Mouse (Mus musculus) CH12F3 (cell line): ENCODE results near the gene Atp2b1.
"Not testable (repeated sequence)": the region's sequence is repeated elsewhere in the genome, so short reads cannot be mapped to it uniquely, and the experiment has no call there.

Experiments used
- in situ Hi-C: fragments of 300-500 bp; cut with MboI; formaldehyde crosslinking; loops from 2 replicates; pipeline ENCODE4 v1.14.3; 2020; ENCODE audit warnings: low sequenced_read_pairs

Gene Atp2b1

GRCm38 (mm10) chr10:98960911-98961310, 46.7 kb downstream of the Atp2b1 start:
- in situ Hi-C loops, result no loop called here

DNA sequence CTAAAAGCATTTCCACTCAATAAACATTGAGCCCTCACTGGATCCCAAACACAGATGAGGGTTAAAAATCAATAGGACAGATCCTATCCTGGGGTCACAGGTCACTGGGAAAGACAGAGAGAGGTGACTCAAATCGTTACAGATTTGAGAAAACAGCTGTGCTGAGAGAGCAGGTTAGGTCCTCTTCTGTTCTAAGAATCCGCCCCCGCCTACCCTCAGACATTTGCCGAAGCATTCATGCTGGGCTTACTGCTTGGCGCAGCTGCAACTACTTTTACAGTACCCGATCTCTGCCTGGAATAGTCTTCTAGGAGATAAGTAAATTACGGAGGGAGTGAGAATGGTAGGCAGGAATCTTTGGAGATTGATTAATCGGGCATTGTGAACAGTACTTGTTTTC, 47.9 kb downstream of the Atp2b1 start:
- in situ Hi-C loops, result no loop called here

- in situ Hi-C loops, result no loop called here
Observed at GRCm38 (mm10) chr10:98966407-98967215, 52.4 kb downstream of the Atp2b1 start.

DNA sequence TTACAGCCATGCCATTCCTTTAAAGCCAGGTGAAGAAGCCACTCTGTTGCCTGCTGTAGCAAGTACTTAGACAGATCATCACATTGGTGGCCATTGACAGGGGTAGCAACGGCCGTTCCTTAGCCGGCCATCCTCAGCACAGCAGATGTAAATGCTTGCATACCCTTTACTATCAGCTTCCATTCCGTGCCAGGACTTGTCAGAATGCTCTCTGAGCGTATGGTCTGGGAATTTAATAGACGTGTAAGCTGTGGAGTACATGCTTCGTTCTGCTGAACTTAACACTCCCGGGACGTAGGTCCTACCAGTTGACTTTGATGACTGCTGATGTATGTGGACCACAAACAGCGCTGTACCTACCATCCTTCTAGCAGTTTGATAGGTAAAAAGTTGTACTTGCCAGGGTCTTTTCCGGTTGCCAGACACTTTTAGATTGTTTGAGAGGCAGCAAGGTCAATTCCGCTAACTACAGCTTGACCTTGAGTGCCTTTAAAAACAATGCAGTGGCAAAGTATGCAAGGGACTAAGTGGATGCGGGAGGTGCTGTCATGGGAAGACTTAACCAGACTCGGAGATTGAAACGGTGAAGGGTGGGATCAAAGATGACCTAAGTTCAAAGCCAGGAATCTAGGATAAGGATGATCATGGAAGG, 53.2 kb downstream of the Atp2b1 start:
- in situ Hi-C loops, result no loop called here

GRCm38 (mm10) chr10:98970917-98971316, 56.7 kb downstream of the Atp2b1 start:
- in situ Hi-C loops, result no loop called here

DNA sequence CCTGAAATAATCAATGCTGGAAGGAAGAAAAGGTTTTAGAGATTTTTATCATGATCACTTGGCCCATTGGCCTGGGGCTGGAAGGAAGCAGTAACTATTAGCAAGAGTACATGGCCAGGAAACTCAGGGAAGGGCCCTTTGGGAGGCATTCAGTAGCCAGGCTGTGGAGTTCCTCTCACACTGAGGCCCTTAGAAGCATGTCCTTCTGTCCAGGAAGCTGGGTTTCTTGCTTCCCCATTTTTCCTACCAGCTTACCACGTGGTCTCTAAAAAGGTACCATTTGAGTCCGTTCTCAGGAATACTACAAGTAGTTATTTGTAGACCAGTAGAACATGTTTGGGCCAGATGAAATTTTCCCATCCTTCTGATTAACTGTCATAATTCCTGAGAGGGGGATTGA, 58.2 kb downstream of the Atp2b1 start:
- in situ Hi-C loops, result no loop called here

DNA sequence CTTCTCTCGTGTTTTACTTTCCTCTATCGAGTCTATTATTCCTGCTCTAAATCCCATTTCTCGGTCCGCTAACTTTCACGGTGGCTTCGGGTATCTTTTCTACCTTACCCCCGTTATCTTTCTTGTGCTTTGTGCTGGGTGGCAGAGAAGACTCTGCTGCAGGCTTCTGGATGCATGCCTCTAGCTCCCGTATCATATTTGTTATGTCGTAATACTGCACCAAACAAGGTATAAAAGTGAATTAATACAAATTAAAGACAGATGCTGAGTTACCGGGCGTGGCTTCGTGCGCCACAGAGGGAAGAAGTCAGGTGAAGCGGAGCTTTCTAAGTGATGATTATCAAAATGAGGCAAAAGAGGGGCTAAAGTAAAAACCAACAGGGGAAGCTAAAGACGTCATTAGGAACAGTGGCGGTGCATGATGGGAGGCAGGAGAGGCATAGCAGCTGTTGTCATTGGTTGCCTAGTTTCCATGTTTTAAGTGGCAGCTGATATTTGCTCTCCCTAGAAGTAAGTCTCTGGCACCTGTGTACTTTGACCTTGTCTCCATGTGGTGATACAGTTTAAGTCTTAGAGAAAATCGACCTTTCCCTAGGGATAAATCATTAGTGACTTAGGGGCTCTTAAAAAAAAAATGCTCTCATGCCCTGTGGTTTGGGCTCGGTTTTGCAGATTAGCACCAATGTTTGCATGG, 58.9 kb downstream of the Atp2b1 start:
- in situ Hi-C loops, result no loop called here

- in situ Hi-C loops, result no loop called here
Observed at GRCm38 (mm10) chr10:98974645-98975044, 60.4 kb downstream of the Atp2b1 start.

DNA sequence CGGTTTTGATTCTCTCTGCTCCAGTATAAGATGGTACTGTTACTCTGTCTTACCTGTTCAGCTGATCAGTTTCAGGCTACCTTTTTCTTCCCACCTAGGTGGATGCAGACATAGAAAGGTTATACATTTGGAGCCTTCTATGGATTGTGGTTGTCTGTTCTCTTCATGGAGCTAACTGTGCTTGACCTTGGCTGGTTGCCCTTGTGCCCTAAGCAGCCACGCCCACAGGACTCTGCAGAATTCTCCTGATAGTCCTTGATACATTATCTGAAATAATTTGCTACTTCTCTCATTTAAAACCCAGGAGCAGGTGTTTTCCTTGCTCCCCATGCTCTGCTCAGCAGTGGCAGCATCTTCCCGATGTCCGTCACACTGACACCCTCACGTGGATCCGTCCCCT, 61.4 kb downstream of the Atp2b1 start:
- in situ Hi-C loops, result no loop called here

DNA sequence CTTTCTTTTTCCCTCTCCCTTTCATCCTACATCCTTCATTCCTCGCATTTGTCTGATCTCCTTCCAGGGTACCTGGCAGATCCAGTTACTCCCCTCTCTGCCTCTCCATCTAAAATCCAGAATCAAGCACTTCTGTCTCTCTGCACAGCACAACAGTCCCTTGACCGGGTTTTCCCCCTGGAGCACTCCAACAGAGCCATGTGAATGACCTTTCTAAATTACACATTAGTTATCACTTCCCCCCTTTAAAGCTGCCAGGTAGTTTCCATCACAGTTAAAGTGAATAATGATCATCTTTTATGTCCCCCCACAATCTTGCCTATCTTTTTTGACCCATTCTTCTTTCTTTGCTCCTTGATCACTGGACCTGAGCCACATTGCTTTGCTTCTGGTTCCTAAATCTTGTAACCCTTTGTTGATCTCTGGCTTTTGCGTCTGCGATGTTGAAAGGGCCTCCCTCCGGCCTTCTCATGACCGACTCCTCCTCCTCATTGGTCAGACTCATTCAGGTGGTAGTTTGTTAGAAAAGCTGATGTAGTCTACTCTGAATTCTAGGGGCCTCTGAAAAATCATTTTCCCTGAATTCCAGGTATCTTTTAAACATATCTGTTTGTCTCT, 62.8 kb downstream of the Atp2b1 start:
- in situ Hi-C loops, result no loop called here

DNA sequence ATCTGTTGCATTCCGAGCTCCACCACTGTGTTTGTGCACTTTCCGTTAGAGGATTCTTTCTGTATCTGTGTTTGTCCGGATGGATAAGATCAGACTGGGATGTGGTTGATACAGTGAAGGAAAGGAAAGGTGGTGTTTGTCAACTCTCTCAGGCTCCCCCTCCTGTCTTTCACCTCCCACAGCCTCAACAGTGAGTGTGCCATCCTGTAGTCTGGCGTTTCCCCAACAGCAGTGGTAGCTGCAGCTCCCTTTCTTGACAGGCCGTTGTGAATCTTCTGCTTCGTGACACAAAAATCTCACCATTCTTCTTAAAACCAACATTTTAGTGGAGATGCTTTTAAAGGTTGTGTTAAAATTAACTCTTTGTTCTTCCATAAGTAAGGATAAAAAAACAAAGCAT, 64.6 kb downstream of the Atp2b1 start:
- in situ Hi-C loops, result no loop called here

GRCm38 (mm10) chr10:98979296-98979695, 65.1 kb downstream of the Atp2b1 start:
- in situ Hi-C loops, result no loop called here

DNA sequence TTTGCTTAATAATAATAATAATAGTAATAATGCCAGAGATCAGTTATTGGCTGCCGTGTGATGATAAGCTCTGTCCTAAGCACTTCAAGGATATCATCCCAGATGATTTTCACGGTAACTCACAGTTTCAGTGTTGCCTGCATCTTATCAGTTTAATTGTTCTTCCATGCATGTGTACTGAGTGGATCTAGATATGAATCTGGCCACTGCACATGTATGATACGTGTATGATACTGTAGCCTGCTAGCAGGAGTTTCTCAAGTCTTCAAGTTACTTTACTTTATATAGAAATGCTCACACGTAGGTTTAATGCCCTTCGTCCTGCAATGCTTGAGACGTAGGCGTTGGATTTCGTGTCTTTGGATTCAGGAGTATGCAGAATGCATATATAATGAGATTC, 65.7 kb downstream of the Atp2b1 start:
- in situ Hi-C loops, result no loop called here

DNA sequence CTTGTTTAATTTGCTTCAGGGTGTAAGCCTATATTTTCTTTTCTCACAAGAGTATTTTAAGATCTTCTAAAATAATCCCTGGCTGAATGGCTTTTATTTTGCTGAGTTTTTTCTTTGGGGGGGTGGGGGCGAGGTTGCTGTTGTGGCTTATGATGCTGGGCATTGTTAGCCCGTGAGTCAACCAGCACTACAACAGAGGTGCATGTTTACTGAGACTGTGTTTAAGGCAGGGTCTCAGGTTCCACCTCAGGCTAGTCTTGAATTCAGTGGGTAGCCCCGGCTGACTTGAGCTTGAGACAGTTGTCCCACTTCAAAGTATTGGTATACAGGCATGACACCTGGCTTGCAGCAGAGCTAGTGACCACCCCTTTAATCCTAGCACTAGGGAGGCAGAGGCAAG, 77.8 kb downstream of the Atp2b1 start:
- in situ Hi-C loops, result no loop called here

GRCm38 (mm10) chr10:98993186-98993585, 79.0 kb downstream of the Atp2b1 start:
- in situ Hi-C loops, result no loop called here

DNA sequence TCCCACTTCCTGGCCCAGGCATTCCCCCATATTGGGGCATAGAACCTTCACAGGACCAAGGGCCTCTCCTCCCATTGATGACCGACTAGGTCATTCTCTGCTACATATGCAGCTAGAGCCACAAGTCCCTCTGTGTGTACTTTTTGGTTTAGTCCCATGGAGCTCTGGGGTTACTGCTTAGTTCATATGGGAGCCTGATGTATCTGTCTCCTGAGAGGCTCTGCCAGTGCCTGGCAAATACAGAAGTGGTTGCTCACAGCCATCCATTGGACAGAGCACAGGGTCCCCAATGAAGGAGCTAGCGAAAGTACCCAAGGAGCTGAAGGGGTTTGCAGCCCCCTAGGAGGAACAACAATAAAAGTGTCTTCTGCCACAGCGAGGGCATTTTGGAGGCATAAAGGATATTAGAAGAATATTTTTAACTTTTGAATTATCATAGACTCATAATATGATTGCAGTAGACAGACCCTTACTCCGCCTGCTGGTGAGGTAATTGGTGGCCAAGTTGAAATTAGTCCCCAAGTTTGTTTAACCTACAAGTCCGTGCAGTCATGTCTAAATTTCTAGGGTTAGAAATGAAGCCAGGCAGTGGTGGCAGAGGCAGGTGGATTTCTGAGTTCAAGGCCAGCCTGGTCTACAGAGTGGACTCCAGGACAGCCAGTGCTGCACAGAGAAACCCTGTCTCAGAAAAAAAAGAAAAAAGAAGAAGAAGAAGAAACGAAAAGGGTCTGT, 81.0 kb downstream of the Atp2b1 start:
- in situ Hi-C loops, result not testable (repeated sequence)

- in situ Hi-C loops, result no loop called here
Observed at GRCm38 (mm10) chr10:99004866-99005265, 90.7 kb downstream of the Atp2b1 start.

DNA sequence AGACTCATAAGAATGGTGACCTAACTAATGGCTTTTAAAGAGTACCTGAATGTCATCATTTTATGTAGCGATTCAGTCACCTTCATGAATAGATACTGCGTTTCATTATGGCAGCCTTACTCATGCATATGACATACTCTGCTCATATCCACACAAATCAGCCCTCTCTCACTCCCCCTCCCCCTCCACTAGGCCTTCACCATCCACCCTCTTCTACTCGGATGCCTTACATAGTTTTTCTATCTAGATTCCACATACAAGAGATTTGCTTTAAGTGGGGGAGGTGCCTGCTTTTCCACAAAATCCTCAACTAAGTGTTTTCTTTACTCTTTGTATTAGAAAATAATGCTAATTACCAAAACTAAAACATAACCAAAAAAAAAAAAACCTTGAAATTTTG, 96.9 kb downstream of the Atp2b1 start:
- in situ Hi-C loops, result no loop called here

DNA sequence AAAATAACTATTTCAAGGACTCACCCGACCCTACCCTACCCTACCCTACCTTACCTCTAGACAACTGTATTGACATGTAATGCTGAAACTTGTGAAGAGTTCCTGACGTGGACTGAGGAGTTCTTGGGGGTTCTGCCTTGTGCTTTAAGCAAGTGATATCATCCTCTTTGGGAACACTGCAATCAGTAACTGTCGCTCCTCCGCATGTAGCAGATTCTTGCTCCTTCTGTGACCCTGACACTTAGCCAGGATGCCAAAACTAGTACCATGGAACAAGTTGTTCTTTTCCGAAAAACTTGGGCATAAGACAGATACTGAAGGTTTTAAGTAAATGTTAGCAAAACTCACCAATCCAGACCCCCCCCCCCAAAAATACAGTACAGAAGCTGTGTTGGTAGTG, 97.9 kb downstream of the Atp2b1 start:
- in situ Hi-C loops, result no loop called here

DNA sequence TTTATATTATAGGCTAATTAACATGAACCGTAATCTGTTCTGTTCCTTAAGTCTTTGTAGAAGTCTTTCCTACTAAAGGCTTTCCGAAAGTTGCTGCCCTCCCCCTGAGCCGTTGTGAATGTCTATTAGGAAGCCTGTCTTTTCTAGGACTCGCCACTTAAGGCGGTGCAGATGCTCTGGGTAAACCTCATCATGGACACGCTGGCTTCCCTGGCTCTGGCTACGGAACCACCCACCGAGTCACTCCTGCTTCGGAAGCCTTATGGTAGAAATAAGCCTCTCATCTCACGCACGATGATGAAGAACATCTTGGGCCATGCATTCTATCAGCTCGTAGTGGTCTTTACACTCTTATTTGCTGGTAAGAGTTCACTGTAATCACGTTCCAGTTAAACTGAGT, 100.5 kb downstream of the Atp2b1 start:
- in situ Hi-C loops, result no loop called here

GRCm38 (mm10) chr10:99016996-99017395, 102.8 kb downstream of the Atp2b1 start:
- in situ Hi-C loops, result no loop called here
